25 mouse cellular contexts compared by ENCODE assay signal in the genomic region with DNA sequence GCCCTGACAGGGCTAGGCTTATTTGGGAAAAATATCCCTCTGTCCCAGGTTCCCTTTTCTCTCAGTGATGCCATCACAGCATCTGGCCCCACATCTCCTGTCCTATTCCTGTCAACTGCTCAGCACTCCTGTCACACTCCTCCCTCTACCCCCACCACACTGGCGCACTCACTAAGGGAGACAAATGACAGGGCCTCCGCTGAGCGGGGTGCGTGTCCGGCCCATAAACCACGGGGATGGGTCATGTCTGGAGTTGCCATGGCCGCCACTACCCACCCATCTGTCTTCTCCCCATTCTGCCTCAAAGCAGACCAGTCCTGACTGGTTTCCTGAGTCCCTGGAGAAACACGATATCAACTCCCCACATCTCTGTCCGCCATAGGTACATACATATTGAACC. TPM values are rescaled to one million over a fixed set of nuclear protein-coding genes. Genes with fewer than 3 reads are reported as not detected.
A peak's percentile ranks its signal among the peaks of the same experiment; 100 is the strongest.
DNase-seq lines count a peak whose midpoint lies in the region; ATAC-seq and TF ChIP-seq lines count a peak whose summit lies in the region.
"Had no signal": no experiment of that assay in that cellular context is flagged by ENCODE, and none has a peak within 500 bp of the region (broad histone marks: within the 10 kb centered on the region; RNA-seq: fewer than 3 reads in every experiment).

No protein-coding gene starts in this region.

- no peak overlapping the region for H3K27ac ChIP-seq in heart, embryonic 11.5 days (ENCODE audit: low read depth, low read length)
- H3K27ac ChIP-seq in lung, embryonic 14.5 days (ENCODE audit: low read depth): no peak overlapping the region
- 0 out of 2 replicates have a peak overlapping the region, but pooled peaks have one; percentile 13 for H3K27ac ChIP-seq in hindbrain, embryonic 13.5 days
- H3K27ac ChIP-seq in neural tube, embryonic 13.5 days (replicated peaks): no peak overlapping the region
- H3K27ac ChIP-seq: embryonic facial prominence, embryonic 15.5 days; heart, embryonic 10.5 days; liver, embryonic 12.5 days; stomach, postnatal 0 days had no signal

- 68% methylated on average over 9 of the region's 9 CpGs for WGBS in heart, embryonic 11.5 days (ENCODE audit: insufficient replicate concordance)
- WGBS in lung, embryonic 14.5 days: 77% methylated on average over 9 of the region's 9 CpGs
- WGBS in lung, adult 2 months: 81% methylated on average over 9 of the region's 9 CpGs
- WGBS in hindbrain, embryonic 13.5 days: 57% methylated on average over 9 of the region's 9 CpGs
- 39% methylated on average over 9 of the region's 9 CpGs for WGBS in neural tube, embryonic 13.5 days

- no peak overlapping the region for H3K9ac ChIP-seq in heart, embryonic 11.5 days (ENCODE audit: low read depth, low read length)
- no peak overlapping the region for H3K9ac ChIP-seq in lung, embryonic 14.5 days
- no peak overlapping the region for H3K9ac ChIP-seq in hindbrain, embryonic 13.5 days
- no peak overlapping the region for H3K9ac ChIP-seq in neural tube, embryonic 13.5 days
- H3K9ac ChIP-seq: embryonic facial prominence, embryonic 15.5 days; liver, embryonic 12.5 days had no signal

- peaks cover 24% of the 10 kb centered on the region for H3K36me3 ChIP-seq in heart, embryonic 11.5 days (ENCODE audit: control insufficient read depth, insufficient read depth, low read length)
- H3K36me3 ChIP-seq in lung, embryonic 14.5 days (ENCODE audit: insufficient read depth): peaks cover 45% of the 10 kb centered on the region
- peaks cover 43% of the 10 kb centered on the region for H3K36me3 ChIP-seq in hindbrain, embryonic 13.5 days
- peaks cover 42% of the 10 kb centered on the region for H3K36me3 ChIP-seq in neural tube, embryonic 13.5 days

- no peak for DNase-seq in heart, adult 18-20 months
- DNase-seq in lung, embryonic 14.5 days: no peak
- DNase-seq in lung, adult 2 months: no peak
- DNase-seq in gastrocnemius, adult 8-10 months (ENCODE audit: low spot score in 2 of 2): no peak
- DNase-seq: adrenal gland, postnatal 36 days; cerebellum, adult 9-11 months; gastrocnemius, postnatal 25 days; heart, postnatal 4 days; layer of hippocampus, postnatal 36 days had no signal

- no peaks in the 10 kb centered on the region for H3K9me3 ChIP-seq in heart, embryonic 11.5 days (replicated peaks; ENCODE audit: control insufficient read depth, low read length)
- H3K9me3 ChIP-seq in lung, embryonic 14.5 days (ENCODE audit: low read depth, low read length): no peaks in the 10 kb centered on the region
- no peaks in the 10 kb centered on the region for H3K9me3 ChIP-seq in hindbrain, embryonic 13.5 days
- no peaks in the 10 kb centered on the region for H3K9me3 ChIP-seq in neural tube, embryonic 13.5 days
- H3K9me3 ChIP-seq: embryonic facial prominence, embryonic 15.5 days; G1E; heart, embryonic 10.5 days; liver, embryonic 12.5 days had no signal

- no peak for TF ChIP-seq POLR2A in lung, adult 2 months (IDR thresholded peaks at IDR 0.05; ENCODE audit: borderline replicate concordance, extremely low read depth, low read depth, low read length)

- H3K4me3 ChIP-seq in heart, embryonic 11.5 days (ENCODE audit: low read depth, low read length): no peak overlapping the region
- H3K4me3 ChIP-seq in lung, embryonic 14.5 days (ENCODE audit: low read depth, low read length): no peak overlapping the region
- H3K4me3 ChIP-seq in lung, adult 2 months (replicated peaks; ENCODE audit: extremely low read depth, low read depth, low read length): no peak overlapping the region
- no peak overlapping the region for H3K4me3 ChIP-seq in hindbrain, embryonic 13.5 days
- H3K4me3 ChIP-seq in neural tube, embryonic 13.5 days: no peak overlapping the region
- H3K4me3 ChIP-seq: embryonic facial prominence, embryonic 15.5 days; heart, embryonic 10.5 days; liver, embryonic 12.5 days had no signal

- ATAC-seq in heart, embryonic 11.5 days (replicated peaks; ENCODE audit: insufficient number of reproducible peaks, low FRiP score, low TSS enrichment): 0 out of 2 replicates have a peak, but pooled peaks have one; percentile 25
- 0 out of 2 replicates have a peak, but pooled peaks have one; percentile 11 for ATAC-seq in lung, embryonic 14.5 days (ENCODE audit: insufficient read depth)
- ATAC-seq in hindbrain, embryonic 13.5 days (ENCODE audit: low FRiP score): peak; percentile 47
- ATAC-seq in neural tube, embryonic 13.5 days (ENCODE audit: low read depth): 0 out of 2 replicates have a peak, but pooled peaks have one; percentile 13
- ATAC-seq: CD4-positive, CD25-positive, alpha-beta regulatory T cell, adult 4 months; intestine, embryonic 16.5 days; liver, embryonic 12.5 days; lung, postnatal 0 days had no signal

- TF ChIP-seq CTCF in lung, embryonic 14.5 days (IDR thresholded peaks at IDR 0.05; ENCODE audit: low read depth): no peak
- TF ChIP-seq CTCF in lung, adult 2 months (IDR thresholded peaks at IDR 0.05; ENCODE audit: insufficient read depth, low read length): no peak

- H3K27me3 ChIP-seq in heart, embryonic 11.5 days (ENCODE audit: control insufficient read depth, insufficient read depth, low read length): no peaks in the 10 kb centered on the region
- H3K27me3 ChIP-seq in lung, embryonic 14.5 days (ENCODE audit: insufficient read depth, low read length): no peaks in the 10 kb centered on the region
- no peaks in the 10 kb centered on the region for H3K27me3 ChIP-seq in hindbrain, embryonic 13.5 days
- 0 out of 2 replicates have a peak, but pooled peaks cover 6% of the 10 kb centered on the region for H3K27me3 ChIP-seq in neural tube, embryonic 13.5 days
- H3K27me3 ChIP-seq: embryonic facial prominence, embryonic 15.5 days; liver, embryonic 12.5 days had no signal

- no peak overlapping the region for H3K4me2 ChIP-seq in heart, embryonic 11.5 days
- no peak overlapping the region for H3K4me2 ChIP-seq in lung, embryonic 14.5 days
- H3K4me2 ChIP-seq in hindbrain, embryonic 13.5 days: no peak overlapping the region
- H3K4me2 ChIP-seq in neural tube, embryonic 13.5 days: no peak overlapping the region
- H3K4me2 ChIP-seq: embryonic facial prominence, embryonic 15.5 days; liver, embryonic 12.5 days had no signal

- H3K4me1 ChIP-seq in heart, embryonic 11.5 days (ENCODE audit: control insufficient read depth, insufficient read depth, low read length): no peaks in the 10 kb centered on the region
- H3K4me1 ChIP-seq in lung, embryonic 14.5 days (ENCODE audit: insufficient read depth): no peaks in the 10 kb centered on the region
- no peaks in the 10 kb centered on the region for H3K4me1 ChIP-seq in lung, adult 2 months (ENCODE audit: control insufficient read depth, insufficient read depth, low read length)
- peaks cover 19% of the 10 kb centered on the region for H3K4me1 ChIP-seq in hindbrain, embryonic 13.5 days (replicated peaks)
- H3K4me1 ChIP-seq in neural tube, embryonic 13.5 days (replicated peaks): peaks cover 9% of the 10 kb centered on the region
- H3K4me1 ChIP-seq: embryonic facial prominence, embryonic 15.5 days had no signal

RNA-seq across cellular contexts. Expression of a gene that starts 10.0 kb away (rescaled TPM):
- polyA plus RNA-seq in heart, embryonic 11.5 days (2014; fragmentation: Nextera tagmentation; extraction: Ambion mirVana): 51.3 and 53.0 TPM in 2 replicates
- 10 to 100 TPM; 19.9 to 20.1 TPM for total RNA-seq in heart, adult 18-20 months (2021)
- 64.5 and 65.4 TPM in 2 replicates for polyA plus RNA-seq in lung, embryonic 14.5 days (2014; fragmentation: Nextera tagmentation; extraction: Ambion mirVana)
- 18.8 and 23.5 TPM in 2 replicates for polyA plus RNA-seq in lung, adult 2 months (2012; rRNA removed)
- 74.9 and 76.6 TPM in 2 replicates for polyA plus RNA-seq in hindbrain, embryonic 13.5 days (2015; fragmentation: Nextera tagmentation; extraction: Ambion mirVana)
- 67.3 and 70.8 TPM in 2 replicates for polyA plus RNA-seq in neural tube, embryonic 13.5 days (2015; fragmentation: Nextera tagmentation; extraction: Ambion mirVana)
- total RNA-seq in gastrocnemius, adult 8-10 months (2022): 10 to 100 TPM; 16.2 to 18.6 (median 16.5) TPM

RNA-seq across cellular contexts. Expression of a gene that starts 52.2 kb away (rescaled TPM):
- polyA plus RNA-seq in heart, embryonic 11.5 days (2014; fragmentation: Nextera tagmentation; extraction: Ambion mirVana): not detected in 2 replicates
- total RNA-seq in heart, adult 18-20 months (2021): not detected
- not detected in 2 replicates for polyA plus RNA-seq in lung, embryonic 14.5 days (2014; fragmentation: Nextera tagmentation; extraction: Ambion mirVana)
- polyA plus RNA-seq in lung, adult 2 months (2012; rRNA removed): not detected in 2 replicates
- polyA plus RNA-seq in hindbrain, embryonic 13.5 days (2015; fragmentation: Nextera tagmentation; extraction: Ambion mirVana): not detected in 2 replicates
- not detected in 2 replicates for polyA plus RNA-seq in neural tube, embryonic 13.5 days (2015; fragmentation: Nextera tagmentation; extraction: Ambion mirVana)
- not detected for total RNA-seq in gastrocnemius, adult 8-10 months (2022)
- total RNA-seq: adrenal gland, postnatal 36 days; gastrocnemius, postnatal 25 days; heart, postnatal 4 days; layer of hippocampus, postnatal 36 days; left cerebral cortex, postnatal 25 days; megakaryocyte progenitor cell, adult 5-6 weeks; midbrain, postnatal 0 days; neutrophil, adult 5-6 weeks had no signal
- polyA plus RNA-seq: CD4-positive, CD25-positive, alpha-beta regulatory T cell, adult 4 months; embryonic facial prominence, embryonic 15.5 days; G1E; heart, embryonic 10.5 days; intestine, embryonic 16.5 days; large intestine, adult 2 months; liver, embryonic 12.5 days; lung, postnatal 0 days; midbrain, postnatal 0 days; stomach, postnatal 0 days had no signal
